Mouse (Mus musculus): ENCODE results near the gene Etnk2. TPM values are rescaled to one million over a fixed set of nuclear protein-coding genes. Genes with fewer than 3 reads are reported as not detected.
"Not testable (repeated sequence)": the region's sequence is repeated elsewhere in the genome, so short reads cannot be mapped to it uniquely, and the experiment has no call there.

The Etnk2 gene
- under 1 TPM; 0.38 to 0.50 TPM for total RNA-seq (2021)

- intact Hi-C loops (cut with DNase I): no loop called here
These were observed at the start of gene Etnk2 for GRCm38 (mm10) chr1:133363276-133364021. Gene Etnk2 (plus strand): TSS chr1:133363572.

GRCm38 (mm10) chr1:133314364-133314763, 49.0 kb upstream of the Etnk2 start:
- intact Hi-C loops (cut with DNase I): loop anchor here (1.0 to 2.0 kb wide), 2 partner anchors 38 to 296 kb away; partner anchors contain the start of gene Snrpe
- DNase-seq: peak; percentile 55 to 73

More at GRCm38 (mm10) chr1:133363276-133364021, at the start of gene Etnk2:
- DNase-seq: peak; percentile 77 to 78

GRCm38 (mm10) chr1:133315775-133316174, 47.6 kb upstream of the Etnk2 start:
- intact Hi-C loops (cut with DNase I): loop anchor here (2.0 kb wide), 1 partner anchor 37 kb away; no protein-coding TSS in a partner anchor
- no peak for DNase-seq

GRCm38 (mm10) chr1:133316577-133316976, 46.8 kb upstream of the Etnk2 start:
- no peak for DNase-seq
- intact Hi-C loops (cut with DNase I): no loop called here

GRCm38 (mm10) chr1:133317149-133317548, 46.2 kb upstream of the Etnk2 start:
- intact Hi-C loops (cut with DNase I): no loop called here
- no peak for DNase-seq

GRCm38 (mm10) chr1:133321267-133321925, 42.0 kb upstream of the Etnk2 start, which contains the start of gene Kiss1:
Gene Kiss1 (plus strand): TSS chr1:133321875.
- DNase-seq: no peak
- intact Hi-C loops (cut with DNase I): no loop called here

GRCm38 (mm10) chr1:133323333-133323732, 40.0 kb upstream of the Etnk2 start:
- no peak for DNase-seq
- intact Hi-C loops (cut with DNase I): no loop called here

- DNase-seq: no peak
- intact Hi-C loops (cut with DNase I): no loop called here
These were observed 37.4 kb upstream of the Etnk2 start for GRCm38 (mm10) chr1:133325951-133326350.

- DNase-seq: no peak
- intact Hi-C loops (cut with DNase I): no loop called here
These were observed 36.3 kb upstream of the Etnk2 start for GRCm38 (mm10) chr1:133327094-133327493.

GRCm38 (mm10) chr1:133328299-133328795, 35.0 kb upstream of the Etnk2 start:
- DNase-seq: no peak
- intact Hi-C loops (cut with DNase I): no loop called here

- intact Hi-C loops (cut with DNase I): no loop called here
- DNase-seq: no peak
These were observed 34.3 kb upstream of the Etnk2 start for GRCm38 (mm10) chr1:133328896-133329637.

- intact Hi-C loops (cut with DNase I): no loop called here
- DNase-seq: no peak
These were observed 33.8 kb upstream of the Etnk2 start for GRCm38 (mm10) chr1:133329638-133329964.

GRCm38 (mm10) chr1:133331142-133331541, 32.2 kb upstream of the Etnk2 start:
- DNase-seq: no peak
- intact Hi-C loops (cut with DNase I): no loop called here

GRCm38 (mm10) chr1:133332656-133333430, 30.5 kb upstream of the Etnk2 start:
- DNase-seq: no peak
- intact Hi-C loops (cut with DNase I): no loop called here

- intact Hi-C loops (cut with DNase I): no loop called here
- DNase-seq: no peak
These were observed 29.4 kb upstream of the Etnk2 start for GRCm38 (mm10) chr1:133333937-133334336.

GRCm38 (mm10) chr1:133340403-133340802, 23.0 kb upstream of the Etnk2 start:
- DNase-seq; intact Hi-C loops (cut with DNase I): not testable (repeated sequence)

GRCm38 (mm10) chr1:133344357-133344756, 19.0 kb upstream of the Etnk2 start:
- intact Hi-C loops (cut with DNase I): no loop called here
- DNase-seq: no peak

- DNase-seq: no peak
- intact Hi-C loops (cut with DNase I): no loop called here
These were observed 16.8 kb upstream of the Etnk2 start for GRCm38 (mm10) chr1:133346531-133346930.

- intact Hi-C loops (cut with DNase I): no loop called here
- DNase-seq: no peak
These were observed 16.1 kb upstream of the Etnk2 start for GRCm38 (mm10) chr1:133347226-133347625.

All from heart, postnatal 36 days (tissue).